Mouse (Mus musculus): ENCODE results near the gene Sec31b. TPM values are rescaled to one million over a fixed set of nuclear protein-coding genes. Genes with fewer than 3 reads are reported as not detected.

The Sec31b gene
- polyA plus RNA-seq, 1 experiment from 2014 or later: 0.54 TPM

DNA sequence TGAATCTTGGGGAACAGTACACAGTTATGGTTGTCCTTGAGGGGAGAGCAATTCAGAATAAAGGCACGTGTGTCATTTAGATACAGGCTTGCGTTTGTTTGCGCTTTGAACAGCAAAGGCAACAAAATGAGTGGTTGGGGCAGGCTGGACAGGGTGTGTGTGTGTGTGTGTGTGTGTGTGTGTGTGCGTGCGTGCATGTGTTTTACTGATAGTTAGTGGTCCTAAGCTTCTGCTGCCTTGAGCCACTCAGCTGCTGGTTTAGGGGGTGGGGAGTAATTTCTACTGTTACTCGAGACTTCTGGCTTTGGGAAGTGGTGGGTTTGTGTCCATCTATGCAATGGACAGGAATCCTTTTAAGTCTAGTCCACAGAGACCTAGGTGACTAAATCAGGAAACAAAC, 46.7 kb downstream of the Sec31b start:
- peaks cover 100% of the 10 kb centered on the region for H3K27me3 ChIP-seq (ENCODE audit: insufficient read depth, poor library complexity, severe bottlenecking)

DNA sequence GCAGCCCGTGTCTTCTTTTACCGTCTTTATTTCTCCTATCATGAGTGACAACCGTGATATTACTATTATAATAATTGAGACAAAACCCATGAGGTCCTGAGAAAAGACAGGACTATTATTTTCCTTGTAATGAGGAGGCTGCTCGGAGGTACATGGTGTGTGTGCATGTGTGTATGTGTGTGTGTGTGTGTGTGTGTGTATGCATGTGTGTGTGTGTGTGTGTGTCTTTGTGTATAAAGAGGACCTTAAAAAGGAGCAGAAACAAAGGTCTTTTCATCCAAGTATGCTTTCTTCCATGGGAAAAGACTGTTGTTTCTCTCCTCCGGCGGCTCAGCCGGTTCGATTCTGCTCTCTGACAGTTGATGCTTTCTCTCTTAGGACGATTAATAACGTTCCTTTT, 48.7 kb downstream of the Sec31b start:
- WGBS: 40% methylated on average over 10 of the region's 10 CpGs
- Histone ChIP-seq H3K4me3 (no peak overlapping the region), H3K27ac (no peak overlapping the region), H3K36me3 (no peaks in the 10 kb centered on the region), H3K4me1 (replicated peaks) (peaks cover 27% of the 10 kb centered on the region; the same call in 1 of the 2 replicates), H3K27me3 (ENCODE audit: insufficient read depth, poor library complexity, severe bottlenecking) (peaks cover 100% of the 10 kb centered on the region), H3K9me3 (no peaks in the 10 kb centered on the region)
- peak; percentile 50 for DNase-seq (ENCODE audit: low spot score)

More for the DNA sequence above, 46.7 kb downstream of the Sec31b start:
- no peaks in the 10 kb centered on the region for H3K36me3 ChIP-seq
- no peak overlapping the region for H3K4me3 ChIP-seq
- no peak overlapping the region for H3K27ac ChIP-seq
- WGBS: 71% methylated on average over 6 of the region's 6 CpGs
- no peak for DNase-seq (ENCODE audit: low spot score)
- H3K4me1 ChIP-seq (replicated peaks): peaks cover 21% of the 10 kb centered on the region; the same call in 1 of the 2 replicates
- H3K9me3 ChIP-seq: no peaks in the 10 kb centered on the region

GRCm38 (mm10) chr19:44496511-44496910, 49.2 kb downstream of the Sec31b start:
- Histone ChIP-seq H3K9me3 (no peaks in the 10 kb centered on the region), H3K27me3 (ENCODE audit: insufficient read depth, poor library complexity, severe bottlenecking) (peaks cover 100% of the 10 kb centered on the region), H3K4me1 (replicated peaks) (peaks cover 27% of the 10 kb centered on the region; the same call in 1 of the 2 replicates), H3K36me3 (no peaks in the 10 kb centered on the region), H3K4me3 (no peak overlapping the region), H3K27ac (no peak overlapping the region)
- peak; percentile 42 for DNase-seq (ENCODE audit: low spot score)
- WGBS: 32% methylated on average over 8 of the region's 8 CpGs

DNA sequence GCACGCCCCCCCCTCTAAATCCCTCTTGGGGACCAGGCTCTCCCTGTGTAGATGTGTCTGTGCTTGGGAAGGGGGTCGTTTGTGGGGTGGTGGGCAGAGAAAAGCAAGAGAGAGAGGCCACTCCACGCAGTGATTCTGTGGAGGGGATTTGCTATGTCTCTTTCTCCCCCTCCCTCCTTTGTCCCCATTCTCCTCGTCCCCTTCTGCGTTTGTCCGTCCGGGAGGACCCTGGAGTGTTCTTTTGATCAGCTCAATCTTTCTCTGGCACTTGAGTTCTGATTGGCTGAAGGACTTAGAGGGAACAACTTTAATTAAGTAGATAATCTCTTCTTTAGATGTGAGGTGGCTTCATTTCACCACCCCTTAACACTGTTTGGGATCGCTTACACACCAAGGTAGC, 52.5 kb downstream of the Sec31b start, which contains the start of gene Wnt8b:
TSS of gene Wnt8b (plus strand) at position 345 of the 400 bp plus-strand sequence.
- Histone ChIP-seq H3K9me3 (no peaks in the 10 kb centered on the region), H3K27me3 (ENCODE audit: insufficient read depth, poor library complexity, severe bottlenecking) (peaks cover 100% of the 10 kb centered on the region), H3K4me1 (replicated peaks) (peaks cover 19% of the 10 kb centered on the region; the same call in 1 of the 2 replicates), H3K27ac (no peak within 1 kb of the TSS), H3K4me3 (no peak within 1 kb of the TSS), H3K36me3 (no peaks in the 10 kb centered on the region)
- 24% methylated on average over 8 of the region's 8 CpGs for WGBS
- DNase-seq (ENCODE audit: low spot score): no peak

DNA sequence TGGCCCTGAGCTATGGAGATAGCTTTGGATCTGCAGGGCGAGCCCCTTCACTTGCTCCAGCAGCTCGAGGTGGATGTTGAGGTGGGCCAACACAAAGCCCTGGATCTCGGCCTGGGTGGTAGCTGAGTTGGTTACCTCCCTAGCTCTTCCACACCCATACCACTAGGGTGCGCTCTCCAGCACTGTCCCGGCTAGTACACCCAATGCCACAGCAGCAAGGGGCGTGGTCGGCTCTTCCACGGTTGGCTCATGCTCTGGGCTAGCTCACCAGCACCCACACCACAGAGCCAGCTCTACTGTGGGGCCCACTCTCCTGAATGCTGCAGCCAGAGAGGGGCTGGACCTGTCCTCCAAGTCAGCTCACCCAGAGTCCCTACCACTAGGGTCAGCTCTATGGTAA, 58.4 kb downstream of the Sec31b start:
- Histone ChIP-seq H3K27ac (no peak overlapping the region), H3K9me3 (no peaks in the 10 kb centered on the region), H3K4me1 (replicated peaks) (peaks cover 5% of the 10 kb centered on the region; the same call in 1 of the 2 replicates), H3K27me3 (ENCODE audit: insufficient read depth, poor library complexity, severe bottlenecking) (peaks cover 52% of the 10 kb centered on the region), H3K36me3 (no peaks in the 10 kb centered on the region), H3K4me3 (no peak overlapping the region)
- DNase-seq (ENCODE audit: low spot score): peak; percentile 48
- 8% methylated on average over 8 of the region's 8 CpGs for WGBS

DNA sequence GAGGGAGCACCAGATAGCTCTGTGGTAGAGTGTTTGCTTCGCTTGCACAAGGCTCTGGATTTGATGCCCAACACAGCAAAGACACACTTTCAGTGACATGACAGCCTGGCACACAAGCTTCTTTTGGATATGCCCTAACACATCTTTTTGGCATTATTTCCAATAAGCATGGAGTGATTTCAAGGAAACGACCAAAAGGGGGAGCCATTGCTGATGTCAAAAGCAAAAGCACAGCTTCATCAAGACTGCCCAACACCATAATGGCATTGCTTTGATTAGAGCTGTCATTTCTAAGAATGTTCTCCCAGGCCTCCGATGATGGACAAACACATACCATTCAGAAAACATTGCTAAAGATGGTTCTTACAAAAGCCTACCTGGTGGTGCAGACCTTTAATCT, 69.1 kb downstream of the Sec31b start:
- WGBS: 52% methylated on average over 3 of the region's 3 CpGs
- Histone ChIP-seq H3K4me1 (replicated peaks) (no peaks in the 10 kb centered on the region), H3K4me3 (no peak overlapping the region), H3K27ac (no peak overlapping the region), H3K27me3 (ENCODE audit: insufficient read depth, poor library complexity, severe bottlenecking) (peaks cover 32% of the 10 kb centered on the region), H3K9me3 (no peaks in the 10 kb centered on the region), H3K36me3 (no peaks in the 10 kb centered on the region)
- DNase-seq (ENCODE audit: low spot score): no peak

- Histone ChIP-seq H3K27me3 (ENCODE audit: insufficient read depth, poor library complexity, severe bottlenecking) (peaks cover 32% of the 10 kb centered on the region), H3K36me3 (no peaks in the 10 kb centered on the region), H3K4me1 (replicated peaks) (no peaks in the 10 kb centered on the region), H3K27ac (no peak overlapping the region), H3K9me3 (no peaks in the 10 kb centered on the region), H3K4me3 (no peak overlapping the region)
- DNase-seq (ENCODE audit: low spot score): no peak
- 90% methylated on average over 6 of the region's 6 CpGs for WGBS
Measured at GRCm38 (mm10) chr19:44475268-44475667, 70.4 kb downstream of the Sec31b start.

- Histone ChIP-seq H3K27me3 (ENCODE audit: insufficient read depth, poor library complexity, severe bottlenecking) (peaks cover 32% of the 10 kb centered on the region), H3K4me3 (no peak overlapping the region), H3K27ac (no peak overlapping the region), H3K36me3 (no peaks in the 10 kb centered on the region), H3K9me3 (no peaks in the 10 kb centered on the region), H3K4me1 (replicated peaks) (no peaks in the 10 kb centered on the region)
- peak; percentile 83 for DNase-seq (ENCODE audit: low spot score)
- 3% methylated on average over 10 of the region's 10 CpGs for WGBS
Measured at GRCm38 (mm10) chr19:44474158-44474557, 71.5 kb downstream of the Sec31b start.

Other genes with a start within 250 kb of the Sec31b start
- 0.09 TPM in 1 of 2 replicates, not detected in the other for gene Scd4, start 212.8 kb downstream of the Sec31b start, polyA plus RNA-seq (2016; fragmentation: Nextera tagmentation; extraction: Ambion mirVana)
- 10.9 and 16.4 TPM in 2 replicates for gene Scd1, start 138.0 kb downstream of the Sec31b start, polyA plus RNA-seq (2016; fragmentation: Nextera tagmentation; extraction: Ambion mirVana)
- 0.44 and 3.3 TPM in 2 replicates for gene Wnt8b, start 52.4 kb downstream of the Sec31b start, polyA plus RNA-seq (2016; fragmentation: Nextera tagmentation; extraction: Ambion mirVana)
- gene Gm20538, start 7.0 kb upstream of the Sec31b start, polyA plus RNA-seq (2016; fragmentation: Nextera tagmentation; extraction: Ambion mirVana): not detected in 2 replicates
- gene Ndufb8, start 9.6 kb upstream of the Sec31b start, polyA plus RNA-seq (2016; fragmentation: Nextera tagmentation; extraction: Ambion mirVana): 642 and 644 TPM in 2 replicates
- 42.3 and 46.5 TPM in 2 replicates for gene Hif1an, start 17.0 kb upstream of the Sec31b start, polyA plus RNA-seq (2016; fragmentation: Nextera tagmentation; extraction: Ambion mirVana)
- gene Pax2, start 210.2 kb upstream of the Sec31b start, polyA plus RNA-seq (2016; fragmentation: Nextera tagmentation; extraction: Ambion mirVana): 3.2 and 8.2 TPM in 2 replicates